Mouse (Mus musculus) spleen, postnatal 14 days (tissue): Measurements from ENCODE around the gene Irf1.

Experiments used
- DNase-seq, 2 experiments: peaks; one replicate each; pipeline ENCODE4 v3.0.0; 2021 to 2022; ENCODE audit warnings: low spot score in 2 of 2

Gene Irf1

GRCm38 (mm10) chr11:53810749-53811148 is 40.9 kb downstream of the Irf1 start:
- DNase-seq, result no peak

DNA sequence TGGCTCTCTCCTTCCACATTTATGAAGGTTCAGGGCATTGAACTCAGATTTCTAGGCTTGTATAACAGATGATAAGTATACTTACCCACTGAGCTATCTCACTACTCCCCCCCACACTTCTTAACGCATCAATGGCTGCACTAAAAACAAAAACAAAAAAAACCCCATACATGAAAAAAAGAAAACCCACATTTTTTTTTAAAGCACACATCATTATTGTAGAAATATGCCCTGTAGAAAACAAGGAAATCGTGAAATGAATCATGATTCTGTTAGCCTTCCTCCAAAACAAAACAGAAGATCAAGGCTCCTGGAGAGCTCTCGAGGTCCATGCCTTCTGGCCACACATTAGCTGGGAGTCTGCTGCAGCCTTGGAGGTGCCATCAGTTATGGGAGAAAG is 41.5 kb downstream of the Irf1 start:
- DNase-seq, result no peak

DNA sequence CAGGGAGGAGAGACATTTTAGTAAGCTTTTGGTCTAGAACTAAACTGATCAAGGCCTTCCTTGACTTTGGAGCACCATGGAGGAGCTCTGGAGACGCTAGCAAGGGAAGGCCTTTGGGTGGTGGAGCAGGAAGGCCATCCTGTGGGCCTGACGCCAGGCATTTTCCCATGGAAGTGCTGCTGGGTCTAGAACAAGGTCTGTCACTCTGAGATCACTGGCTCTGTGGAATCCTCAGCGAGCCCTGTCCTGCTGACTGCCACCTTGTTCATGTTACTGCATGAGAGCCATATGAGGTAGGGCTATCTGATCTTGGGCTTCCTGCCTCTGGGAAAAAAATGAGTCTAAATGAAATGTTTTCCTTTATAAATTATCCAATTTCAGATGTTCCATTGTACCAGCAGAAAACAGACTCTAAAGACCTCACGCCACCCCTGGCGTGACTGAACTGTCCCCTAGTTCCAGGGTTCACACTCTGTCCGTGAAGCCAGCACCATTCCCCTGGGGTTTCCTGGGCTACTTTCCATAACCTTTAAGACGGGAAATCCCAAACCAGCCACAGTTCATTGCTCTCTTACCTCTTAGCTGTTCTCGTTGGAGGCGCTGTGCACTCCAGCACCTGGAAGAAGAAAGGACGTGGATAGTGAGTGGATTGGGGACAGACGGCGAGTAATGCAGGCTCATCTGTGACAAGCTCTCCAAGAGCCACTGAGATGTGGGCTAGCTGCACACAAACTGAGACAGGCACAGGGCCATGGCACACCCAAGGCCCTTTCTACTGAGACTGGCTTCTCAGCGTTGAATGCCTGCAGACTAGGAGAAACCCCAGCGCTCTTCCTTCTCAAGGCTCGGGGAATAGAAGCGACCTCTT is 43.4 kb downstream of the Irf1 start:
- DNase-seq, result no peak

- DNase-seq, result no peak
Measured at GRCm38 (mm10) chr11:53814810-53815209, 45.0 kb downstream of the Irf1 start.

DNA sequence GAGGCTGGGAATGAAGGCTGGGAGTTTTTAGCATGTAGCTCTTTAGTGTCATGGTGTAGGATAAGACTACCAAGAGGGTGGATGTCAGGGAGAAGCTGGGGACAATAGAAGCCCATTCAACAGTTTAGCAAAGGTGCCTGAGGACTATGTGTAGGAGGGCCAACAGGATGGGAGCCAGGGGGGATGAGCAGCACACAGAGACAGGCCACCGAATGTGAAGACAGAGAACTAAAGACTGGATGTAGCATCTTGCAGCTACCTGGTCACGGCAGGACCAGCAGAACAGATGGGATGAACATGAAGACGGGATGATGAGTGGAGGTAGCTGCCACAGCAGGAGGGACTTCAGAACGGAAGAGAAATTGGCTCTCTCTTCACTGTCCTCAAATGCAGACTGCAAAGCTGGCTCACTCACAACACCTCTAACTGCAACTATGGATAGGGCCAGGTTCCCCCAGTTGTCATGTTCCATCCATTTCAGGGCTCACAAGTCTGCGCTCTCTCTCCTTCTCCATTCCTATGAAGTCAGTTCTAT is 47.1 kb downstream of the Irf1 start:
- DNase-seq, result no peak

GRCm38 (mm10) chr11:53818794-53819193 is 49.0 kb downstream of the Irf1 start:
- no peak for DNase-seq

DNA sequence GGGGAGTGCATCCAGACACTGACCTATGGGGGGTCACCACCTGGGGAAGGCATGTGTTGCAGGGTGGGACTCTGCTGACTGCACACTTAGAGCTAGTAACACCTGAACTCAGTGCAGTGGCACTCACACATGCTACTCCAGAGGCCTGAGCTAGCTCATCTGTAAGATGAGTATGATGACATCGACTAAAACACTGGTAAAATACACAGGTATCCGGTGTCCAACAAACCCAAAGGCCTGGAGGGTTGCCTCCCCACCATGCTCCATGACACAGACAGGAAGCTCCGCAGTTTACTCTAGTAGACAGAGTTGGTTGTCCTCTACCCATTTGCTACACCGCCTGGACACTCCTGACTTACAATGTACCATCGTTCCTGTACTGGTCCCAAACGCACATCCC is 49.7 kb downstream of the Irf1 start:
- DNase-seq, result no peak

DNA sequence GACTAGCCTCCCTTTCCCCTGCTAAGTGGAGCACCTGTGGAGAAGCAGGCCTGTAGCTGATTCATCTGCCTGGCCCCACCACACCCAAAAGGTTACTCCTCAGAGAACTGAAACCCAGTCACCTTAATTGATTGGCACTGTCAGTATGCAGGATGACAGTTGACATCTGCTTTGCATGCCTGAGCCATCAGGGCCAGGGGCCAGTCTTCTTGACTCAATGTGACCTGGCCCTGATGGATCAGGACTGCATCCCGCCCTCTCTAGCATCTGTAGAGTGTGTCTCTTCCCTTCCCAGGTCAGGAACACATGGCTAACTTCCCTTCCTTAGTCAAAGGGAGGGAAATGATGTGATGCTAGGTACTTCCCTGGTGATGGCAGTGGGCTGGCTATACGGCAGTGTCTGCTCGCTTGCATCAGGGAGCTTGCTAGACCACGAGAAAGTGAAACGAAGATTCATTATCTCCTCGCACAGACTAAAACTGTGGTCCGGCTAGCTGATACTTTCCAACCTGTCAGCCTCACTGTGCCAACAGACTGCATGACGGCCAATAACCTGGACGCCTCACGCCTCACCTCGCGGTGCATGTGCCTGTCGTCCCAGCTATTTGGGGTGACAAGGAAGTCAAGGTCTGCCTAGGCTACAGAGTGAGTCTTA is 50.8 kb downstream of the Irf1 start:
- DNase-seq, result no peak

GRCm38 (mm10) chr11:53821230-53821944 is 51.6 kb downstream of the Irf1 start:
- DNase-seq, result no peak

GRCm38 (mm10) chr11:53821945-53822338 is 52.1 kb downstream of the Irf1 start:
- DNase-seq, result no peak

DNA sequence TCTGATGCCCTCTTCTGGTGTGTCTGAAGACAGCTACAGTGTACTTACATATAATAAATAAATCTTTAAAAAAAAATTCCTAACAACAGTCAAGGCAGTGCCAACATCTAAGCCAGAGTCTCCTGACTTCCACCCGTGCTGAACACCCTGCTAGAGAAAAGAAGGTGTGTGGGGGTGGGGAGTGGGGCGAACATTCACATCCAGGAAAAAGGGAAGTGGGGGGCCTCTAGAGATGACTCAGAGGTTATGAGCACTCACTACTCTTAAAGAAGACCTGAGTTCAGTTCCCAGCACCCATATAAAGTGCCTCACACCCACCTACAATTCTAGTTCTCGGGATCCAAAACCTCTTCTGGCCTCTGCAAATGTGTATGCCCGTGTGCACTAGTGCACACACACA is 55.6 kb downstream of the Irf1 start:
- DNase-seq, result no peak
